ENCODE assay signal across 8 mouse cellular contexts in genomic region chr10:56164411-56164810, GRCm38 (mm10).
DNase-seq lines count a peak whose midpoint lies in the region; ATAC-seq lines count a peak whose summit lies in the region.

No protein-coding gene starts in this region.

- no peak for DNase-seq in cerebellum, postnatal 4 days (ENCODE audit: low spot score in 2 of 2)
- peak; percentile 15 for DNase-seq in kidney, adult 9 months
- DNase-seq in kidney, postnatal 10 days, result no peak
- DNase-seq in NIH3T3 (ENCODE audit: low read depth), result peak; percentile 21
- peak; percentile 57 to 60 for DNase-seq in cerebellum, postnatal 14 days
- DNase-seq in urinary bladder, postnatal 25 days (ENCODE audit: low spot score), result no peak
- no peak for DNase-seq in lung, postnatal 4 days

- ATAC-seq in cerebellum, adult (ENCODE audit: insufficient number of reproducible peaks, low FRiP score, low TSS enrichment), result 0 out of 2 replicates have a peak, but pooled peaks have one; percentile 45

Comparison
In these comparisons a context has a peak if more than half of its experiments do, and no peak if none do; other contexts are left out.
1. DNase-seq: peak in kidney, adult 9 months (single experiment), NIH3T3 (single experiment) and cerebellum, postnatal 14 days (2 of 2); none in cerebellum, postnatal 4 days (0 of 2), kidney, postnatal 10 days (single experiment), urinary bladder, postnatal 25 days (single experiment) and lung, postnatal 4 days (0 of 2).